Mouse (Mus musculus) kidney, adult 2 months (tissue): ENCODE results near the gene Sec14l2.
A peak's percentile ranks its signal among the peaks of the same experiment; 100 is the strongest.

ENCODE experiments used
- CTCF ChIP-seq: fragments of 200-500 bp; conservative IDR thresholded peaks from 2 replicates; pipeline ENCODE4 v1.5.1; 2011; ENCODE audit warnings: low read depth, mild to moderate bottlenecking, control low read depth, low read length, moderate library complexity, mixed read lengths; ENCODE audit not compliant: insufficient read depth, insufficient read length
- POLR2A ChIP-seq: fragments of 200-500 bp; IDR thresholded peaks from one replicate; pipeline ENCODE4 v1.6.1; 2011; ENCODE audit warnings: low read depth, low read length, control low read depth

GRCm38 (mm10) chr11:4094378-4095170 is 28.6 kb downstream of the Sec14l2 start:
- TF ChIP-seq CTCF (peak; percentile 84), POLR2A (no peak)
